Mouse (Mus musculus) cortical plate, adult 2 months (tissue): ENCODE results near the gene Kyat1.

ENCODE experiments used
- CTCF ChIP-seq: fragments of 200-500 bp; IDR thresholded peaks from 2 replicates; pipeline ENCODE4 v1.5.1; 2011; ENCODE audit warnings: mild to moderate bottlenecking, control low read depth, low read length; ENCODE audit not compliant: insufficient read depth; ENCODE audit errors: extremely low read depth
- POLR2A ChIP-seq: fragments of 200-500 bp; IDR thresholded peaks from 2 replicates; pipeline ENCODE4 v1.6.1; 2011; ENCODE audit warnings: mild to moderate bottlenecking, low read length, control low read depth; ENCODE audit not compliant: insufficient read depth; ENCODE audit errors: extremely low read depth

- TF ChIP-seq POLR2A (no peak), CTCF (no peak)
These were observed 53.8 kb downstream of the Kyat1 start for GRCm38 (mm10) chr2:30151840-30152239.
